Mouse (Mus musculus) brain, embryonic 14.5 days (tissue): ENCODE results near the gene Wfdc6b.
A peak's percentile ranks its signal among the peaks of the same experiment; 100 is the strongest.

Source experiments
- CTCF ChIP-seq: fragments of 200-500 bp; IDR thresholded peaks from 2 replicates; pipeline ENCODE4 v1.5.1; 2012; ENCODE audit warnings: inconsistent platforms, mild to moderate bottlenecking, moderate library complexity, borderline replicate concordance; ENCODE audit not compliant: insufficient read depth, insufficient read length; ENCODE audit errors: extremely low read depth
- POLR2A ChIP-seq: fragments of 200-500 bp; IDR thresholded peaks from 2 replicates; pipeline ENCODE4 v1.6.1; 2012; ENCODE audit warnings: mild to moderate bottlenecking, inconsistent platforms, borderline replicate concordance; ENCODE audit not compliant: poor library complexity, insufficient read depth, insufficient read length, severe bottlenecking; ENCODE audit errors: extremely low read depth

GRCm38 (mm10) chr2:164592014-164592413 lies 21.3 kb upstream of the Wfdc6b start:
- TF ChIP-seq POLR2A, result no peak
- TF ChIP-seq CTCF, result peak; percentile 75; the same call in 1 of the 2 replicates
